28 mouse cellular contexts compared by ENCODE assay signal in the genomic region with DNA sequence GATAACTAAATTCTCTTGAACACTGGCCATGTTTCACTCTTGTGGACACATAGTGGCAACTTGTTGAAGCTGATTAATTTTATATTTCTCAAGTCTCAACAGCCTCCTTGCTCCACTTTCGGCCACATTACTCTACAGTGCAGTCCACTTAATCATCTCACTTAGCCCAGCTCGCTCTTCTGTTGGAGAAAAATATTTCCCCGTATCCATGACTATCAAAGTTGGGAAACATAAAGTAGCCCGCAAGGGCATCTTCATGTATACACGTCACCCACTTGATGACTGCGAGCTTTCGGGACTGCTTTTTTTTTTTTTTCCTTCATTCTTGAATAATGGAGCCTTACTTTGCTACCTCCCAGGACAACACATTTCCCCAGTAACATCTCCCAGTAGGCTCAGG. TPM values are rescaled to one million over a fixed set of nuclear protein-coding genes. Genes with fewer than 3 reads are reported as not detected.
DNase-seq lines count a peak whose midpoint lies in the region; ATAC-seq lines count a peak whose summit lies in the region.
"Had no signal": no experiment of that assay in that cellular context is flagged by ENCODE, and none has a peak within 500 bp of the region (broad histone marks: within the 10 kb centered on the region; RNA-seq: fewer than 3 reads in every experiment).

No protein-coding gene starts in this region.

- H3K27ac ChIP-seq in limb, embryonic 13.5 days, result 0 out of 2 replicates have a peak overlapping the region, but pooled peaks have one; percentile 52
- no peak overlapping the region for H3K27ac ChIP-seq in limb, embryonic 10.5 days
- peak overlapping the region; percentile 35 for H3K27ac ChIP-seq in brown adipose tissue, adult 24 weeks (replicated peaks; ENCODE audit: low read depth, low read length)
- no peak overlapping the region for H3K27ac ChIP-seq in forebrain, embryonic 15.5 days (replicated peaks)
- H3K27ac ChIP-seq: embryonic facial prominence, embryonic 12.5 days; embryonic facial prominence, embryonic 15.5 days; forebrain, embryonic 12.5 days; gastrocnemius, adult 2 months; heart, adult 2 months; heart, embryonic 10.5 days; heart, embryonic 13.5 days; hindbrain, embryonic 12.5 days; hindbrain, embryonic 15.5 days had no signal

- no peak for DNase-seq in limb, embryonic 10.5 days (ENCODE audit: low spot score)
- peak; percentile 28 for DNase-seq in lung, postnatal 10 days
- no peak for DNase-seq in layer of hippocampus, adult 11-12 months (ENCODE audit: low spot score)
- DNase-seq: adrenal gland, postnatal 10 days; adrenal gland, postnatal 36 days; B cell, adult 2 months; cerebellum, adult 11 months; cerebellum, adult 2 months; cerebellum, adult 9-11 months; cerebellum, postnatal 25 days; gastrocnemius, adult 2 months; gastrocnemius, postnatal 14 days; heart, adult 2 months had no signal

- peaks cover 15% of the 10 kb centered on the region for H3K4me1 ChIP-seq in limb, embryonic 13.5 days
- H3K4me1 ChIP-seq in limb, embryonic 10.5 days, result peaks cover 6% of the 10 kb centered on the region; the same call in 1 of the 2 replicates
- peaks cover 15% of the 10 kb centered on the region for H3K4me1 ChIP-seq in brown adipose tissue, adult 24 weeks (ENCODE audit: control insufficient read depth, insufficient read depth, insufficient read length, low read length)
- peaks cover 5% of the 10 kb centered on the region; the same call in 1 of the 2 replicates for H3K4me1 ChIP-seq in forebrain, embryonic 15.5 days
- H3K4me1 ChIP-seq: forebrain, embryonic 12.5 days; hindbrain, embryonic 15.5 days had no signal

- no peak overlapping the region for H3K4me3 ChIP-seq in limb, embryonic 13.5 days
- no peak overlapping the region for H3K4me3 ChIP-seq in limb, embryonic 10.5 days
- no peak overlapping the region for H3K4me3 ChIP-seq in brown adipose tissue, adult 24 weeks (ENCODE audit: insufficient read depth, low read depth, low read length)
- no peak overlapping the region for H3K4me3 ChIP-seq in forebrain, embryonic 15.5 days
- H3K4me3 ChIP-seq: embryonic facial prominence, embryonic 12.5 days; embryonic facial prominence, embryonic 15.5 days; erythroblast, embryonic 14.5 days; forebrain, embryonic 12.5 days; gastrocnemius, adult 2 months; heart, adult 2 months; heart, embryonic 10.5 days; heart, embryonic 13.5 days; hindbrain, embryonic 12.5 days; hindbrain, embryonic 15.5 days had no signal

- no peaks in the 10 kb centered on the region for H3K27me3 ChIP-seq in limb, embryonic 13.5 days
- H3K27me3 ChIP-seq in limb, embryonic 10.5 days (ENCODE audit: low read depth, poor library complexity, severe bottlenecking), result no peaks in the 10 kb centered on the region
- H3K27me3 ChIP-seq in forebrain, embryonic 15.5 days, result no peaks in the 10 kb centered on the region
- H3K27me3 ChIP-seq: CH12.LX; embryonic facial prominence, embryonic 12.5 days; embryonic facial prominence, embryonic 15.5 days; forebrain, embryonic 12.5 days; heart, embryonic 13.5 days; hindbrain, embryonic 12.5 days; hindbrain, embryonic 15.5 days; Patski had no signal

- no peak overlapping the region for H3K4me2 ChIP-seq in limb, embryonic 13.5 days (replicated peaks)
- no peak overlapping the region for H3K4me2 ChIP-seq in forebrain, embryonic 15.5 days (replicated peaks)
- H3K4me2 ChIP-seq: embryonic facial prominence, embryonic 12.5 days; embryonic facial prominence, embryonic 15.5 days; forebrain, embryonic 12.5 days; heart, embryonic 13.5 days; hindbrain, embryonic 12.5 days; hindbrain, embryonic 15.5 days had no signal

- H3K9ac ChIP-seq in limb, embryonic 13.5 days, result no peak overlapping the region
- no peak overlapping the region for H3K9ac ChIP-seq in forebrain, embryonic 15.5 days (replicated peaks)
- H3K9ac ChIP-seq: embryonic facial prominence, embryonic 12.5 days; embryonic facial prominence, embryonic 15.5 days; forebrain, embryonic 12.5 days; heart, embryonic 13.5 days; hindbrain, embryonic 12.5 days; hindbrain, embryonic 15.5 days had no signal

- ATAC-seq in limb, embryonic 13.5 days (ENCODE audit: low FRiP score, low read depth), result no peak
- no peak for ATAC-seq in forebrain, embryonic 15.5 days (replicated peaks)
- ATAC-seq: forebrain, embryonic 16.5 days; Patski had no signal

- no peaks in the 10 kb centered on the region for H3K9me3 ChIP-seq in limb, embryonic 13.5 days
- H3K9me3 ChIP-seq in limb, embryonic 10.5 days (replicated peaks), result no peaks in the 10 kb centered on the region
- no peaks in the 10 kb centered on the region for H3K9me3 ChIP-seq in forebrain, embryonic 15.5 days
- H3K9me3 ChIP-seq: embryonic facial prominence, embryonic 12.5 days; embryonic facial prominence, embryonic 15.5 days; forebrain, embryonic 12.5 days; G1E; heart, embryonic 10.5 days; heart, embryonic 13.5 days; hindbrain, embryonic 12.5 days; hindbrain, embryonic 15.5 days had no signal

- WGBS in limb, embryonic 13.5 days, result 84% methylated on average over 7 of the region's 7 CpGs
- WGBS in limb, embryonic 10.5 days, result 83% methylated on average over 7 of the region's 7 CpGs
- WGBS in forebrain, embryonic 15.5 days, result 89% methylated on average over 7 of the region's 7 CpGs

- H3K36me3 ChIP-seq in limb, embryonic 13.5 days, result peaks cover 18% of the 10 kb centered on the region
- peaks cover 5% of the 10 kb centered on the region; the same call in 1 of the 2 replicates for H3K36me3 ChIP-seq in limb, embryonic 10.5 days
- no peaks in the 10 kb centered on the region; the same call in 1 of the 2 replicates for H3K36me3 ChIP-seq in forebrain, embryonic 15.5 days
- H3K36me3 ChIP-seq: forebrain, embryonic 12.5 days; G1E; heart, embryonic 10.5 days; hindbrain, embryonic 12.5 days; hindbrain, embryonic 15.5 days had no signal

RNA-seq across cellular contexts. Expression of a gene that starts 25.1 kb away (rescaled TPM):
- 39.2 and 39.4 TPM in 2 replicates for polyA plus RNA-seq in limb, embryonic 13.5 days (2015; fragmentation: Nextera tagmentation; extraction: Ambion mirVana)
- polyA plus RNA-seq in limb, embryonic 10.5 days (2016; fragmentation: Nextera tagmentation; extraction: Ambion mirVana), result 19.9 and 24.1 TPM in 2 replicates
- polyA plus RNA-seq in brown adipose tissue, adult 24 weeks (2012; ENCODE audit: insufficient read depth, insufficient read length, missing spikeins), result 32.5 and 36.7 TPM in 2 replicates
- polyA plus RNA-seq in forebrain, embryonic 15.5 days (2015; fragmentation: Nextera tagmentation; extraction: Ambion mirVana), result 116 and 123 TPM in 2 replicates
- polyA plus RNA-seq: erythroblast, embryonic 14.5 days; G1E had no signal

Comparison
In these comparisons a context has a peak if more than half of its experiments do, and no peak if none do; other contexts are left out.
1. H3K27ac ChIP-seq: peak in limb, embryonic 13.5 days (single experiment) and brown adipose tissue, adult 24 weeks (single experiment); none in limb, embryonic 10.5 days (single experiment) and forebrain, embryonic 15.5 days (single experiment).